In genomic region chr10:109504683-109505082, GRCm38 (mm10) we compare ENCODE assay signal across 16 mouse cellular contexts.
A peak's percentile ranks its signal among the peaks of the same experiment; 100 is the strongest.
DNase-seq lines count a peak whose midpoint lies in the region; ATAC-seq and TF ChIP-seq lines count a peak whose summit lies in the region.
"Had no signal": no experiment of that assay in that cellular context is flagged by ENCODE, and none has a peak within 500 bp of the region (broad histone marks: within the 10 kb centered on the region; RNA-seq: fewer than 3 reads in every experiment).

No protein-coding gene starts in this region.

- ATAC-seq in intestine, postnatal 0 days: no peak
- ATAC-seq in intestine, embryonic 16.5 days: no peak
- no peak for ATAC-seq in neural tube, embryonic 11.5 days (ENCODE audit: insufficient read depth, low FRiP score, low TSS enrichment)
- no peak for ATAC-seq in Patski
- ATAC-seq in stomach, postnatal 0 days (ENCODE audit: low FRiP score, low TSS enrichment): no peak

- no peak for TF ChIP-seq EP300 in stomach, postnatal 0 days (optimal IDR thresholded peaks at IDR 0.05)

- WGBS in intestine, postnatal 0 days: 64% methylated on average over 4 of the region's 4 CpGs
- 63% methylated on average over 4 of the region's 4 CpGs for WGBS in intestine, embryonic 16.5 days
- 54% methylated on average over 4 of the region's 4 CpGs for WGBS in neural tube, embryonic 11.5 days
- 63% methylated on average over 4 of the region's 4 CpGs for WGBS in stomach, postnatal 0 days

- no peak overlapping the region for H3K27ac ChIP-seq in intestine, postnatal 0 days (ENCODE audit: low read depth, low read length)
- H3K27ac ChIP-seq in intestine, embryonic 16.5 days (ENCODE audit: low read length): no peak overlapping the region
- no peak overlapping the region for H3K27ac ChIP-seq in neural tube, embryonic 11.5 days (ENCODE audit: low read depth, low read length)
- no peak overlapping the region for H3K27ac ChIP-seq in stomach, postnatal 0 days (replicated peaks)
- H3K27ac ChIP-seq: embryonic facial prominence, embryonic 13.5 days; hindbrain, embryonic 12.5 days; liver, embryonic 14.5 days; macrophage had no signal

- H3K4me2 ChIP-seq in intestine, postnatal 0 days (replicated peaks; ENCODE audit: low read depth): no peak overlapping the region
- H3K4me2 ChIP-seq in intestine, embryonic 16.5 days (ENCODE audit: low read depth, low read length): no peak overlapping the region
- no peak overlapping the region for H3K4me2 ChIP-seq in neural tube, embryonic 11.5 days (ENCODE audit: low read depth)
- no peak overlapping the region for H3K4me2 ChIP-seq in stomach, postnatal 0 days (replicated peaks; ENCODE audit: low read depth)
- H3K4me2 ChIP-seq: embryonic facial prominence, embryonic 13.5 days; heart, embryonic 11.5 days; hindbrain, embryonic 12.5 days had no signal

- no peaks in the 10 kb centered on the region for H3K27me3 ChIP-seq in intestine, postnatal 0 days (replicated peaks; ENCODE audit: control insufficient read depth, insufficient read depth, low read length)
- no peaks in the 10 kb centered on the region for H3K27me3 ChIP-seq in intestine, embryonic 16.5 days (replicated peaks; ENCODE audit: control insufficient read depth, insufficient read depth, low read length)
- H3K27me3 ChIP-seq in neural tube, embryonic 11.5 days (ENCODE audit: control insufficient read depth, insufficient read depth, low read length): no peaks in the 10 kb centered on the region
- peaks cover 4% of the 10 kb centered on the region for H3K27me3 ChIP-seq in Patski
- no peaks in the 10 kb centered on the region for H3K27me3 ChIP-seq in stomach, postnatal 0 days (ENCODE audit: control insufficient read depth, insufficient read depth, low read length)
- H3K27me3 ChIP-seq: embryonic facial prominence, embryonic 13.5 days; hindbrain, embryonic 12.5 days had no signal

- CTCF ChIA-PET in Patski (lab: Charles Lee): interaction anchor here (1.7 kb wide), 1 partner anchor 14 kb away, joined by 3 read pairs; no protein-coding TSS in a partner anchor

- DNase-seq in neural tube, embryonic 11.5 days (ENCODE audit: low spot score): peak; percentile 11
- DNase-seq in neural tube, embryonic 10.5 days (ENCODE audit: extremely low spot score, low spot score): no peak
- DNase-seq in Patski (ENCODE audit: low read depth, low spot score): no peak
- DNase-seq in stomach, postnatal 0 days (ENCODE audit: low spot score): no peak
- DNase-seq in gastrocnemius, adult 18-20 months (ENCODE audit: low spot score): no peak
- DNase-seq: adrenal gland, postnatal 36 days; cerebellum, adult 11 months; thymus, adult 18-20 months had no signal

- H3K4me1 ChIP-seq in intestine, postnatal 0 days (replicated peaks; ENCODE audit: control insufficient read depth, insufficient read depth, low read length): no peaks in the 10 kb centered on the region
- H3K4me1 ChIP-seq in intestine, embryonic 16.5 days (ENCODE audit: control insufficient read depth, insufficient read depth, low read length): no peaks in the 10 kb centered on the region
- H3K4me1 ChIP-seq in neural tube, embryonic 11.5 days (ENCODE audit: control insufficient read depth, insufficient read depth, low read length): no peaks in the 10 kb centered on the region
- H3K4me1 ChIP-seq in stomach, postnatal 0 days (replicated peaks; ENCODE audit: control insufficient read depth, insufficient read depth): no peaks in the 10 kb centered on the region
- H3K4me1 ChIP-seq: embryonic facial prominence, embryonic 13.5 days; hindbrain, embryonic 12.5 days had no signal

- in situ Hi-C loops in Patski (cut with MboI; ENCODE audit: low pct_unique_long_range_greater_than_20kb): no loop called here

- H3K36me3 ChIP-seq in intestine, postnatal 0 days (ENCODE audit: control insufficient read depth, insufficient read depth): no peaks in the 10 kb centered on the region
- no peaks in the 10 kb centered on the region for H3K36me3 ChIP-seq in intestine, embryonic 16.5 days (ENCODE audit: control insufficient read depth, insufficient read depth, low read length)
- no peaks in the 10 kb centered on the region for H3K36me3 ChIP-seq in neural tube, embryonic 11.5 days (ENCODE audit: control insufficient read depth, insufficient read depth, low read length)
- H3K36me3 ChIP-seq in stomach, postnatal 0 days (ENCODE audit: control insufficient read depth, insufficient read depth, low read length): no peaks in the 10 kb centered on the region
- H3K36me3 ChIP-seq: embryonic facial prominence, embryonic 13.5 days; hindbrain, embryonic 12.5 days had no signal

- H3K9me3 ChIP-seq in intestine, postnatal 0 days (ENCODE audit: control insufficient read depth): no peaks in the 10 kb centered on the region
- no peaks in the 10 kb centered on the region for H3K9me3 ChIP-seq in intestine, embryonic 16.5 days (ENCODE audit: control insufficient read depth, low read length)
- H3K9me3 ChIP-seq in neural tube, embryonic 11.5 days (ENCODE audit: control insufficient read depth, low read length): no peaks in the 10 kb centered on the region
- no peaks in the 10 kb centered on the region for H3K9me3 ChIP-seq in stomach, postnatal 0 days (ENCODE audit: control insufficient read depth, low read length)
- H3K9me3 ChIP-seq: embryonic facial prominence, embryonic 13.5 days; hindbrain, embryonic 12.5 days had no signal

- POLR2A ChIA-PET in Patski (lab: Charles Lee): no interaction called here

- no peak overlapping the region for H3K4me3 ChIP-seq in intestine, postnatal 0 days (ENCODE audit: low read depth, low read length)
- no peak overlapping the region for H3K4me3 ChIP-seq in intestine, embryonic 16.5 days (ENCODE audit: low read length)
- H3K4me3 ChIP-seq in neural tube, embryonic 11.5 days (ENCODE audit: low read depth, low read length): no peak overlapping the region
- no peak overlapping the region for H3K4me3 ChIP-seq in stomach, postnatal 0 days (ENCODE audit: low read depth, low read length)
- H3K4me3 ChIP-seq: embryonic facial prominence, embryonic 13.5 days; hindbrain, embryonic 12.5 days; myocyte had no signal

- peak; percentile 35; the same call in 1 of the 2 replicates for TF ChIP-seq CTCF in intestine, postnatal 0 days (IDR thresholded peaks at IDR 0.05; ENCODE audit: low read depth)
- peak; percentile 46 for TF ChIP-seq CTCF in Patski (IDR thresholded peaks at IDR 0.05)
- TF ChIP-seq CTCF in stomach, postnatal 0 days (IDR thresholded peaks at IDR 0.05; ENCODE audit: low read depth): peak; percentile 53

- no peak overlapping the region for H3K9ac ChIP-seq in intestine, postnatal 0 days (ENCODE audit: low read depth, low read length)
- no peak overlapping the region for H3K9ac ChIP-seq in intestine, embryonic 16.5 days (ENCODE audit: low read depth, low read length)
- no peak overlapping the region for H3K9ac ChIP-seq in neural tube, embryonic 11.5 days (ENCODE audit: low read length)
- no peak overlapping the region for H3K9ac ChIP-seq in stomach, postnatal 0 days (ENCODE audit: low read length)
- H3K9ac ChIP-seq: embryonic facial prominence, embryonic 13.5 days; hindbrain, embryonic 12.5 days; liver, embryonic 14.5 days had no signal
